Mouse (Mus musculus) c-Kit-negative CD71-positive TER-119-positive erythroid progenitor cells, embryonic 14.5 days (primary cell): ENCODE measurements around the gene AW146154.
A peak's percentile ranks its signal among the peaks of the same experiment; 100 is the strongest.
"Not testable (repeated sequence)": the region's sequence is repeated elsewhere in the genome, so short reads cannot be mapped to it uniquely, and the experiment has no call there.

Experiments
- DNase-seq: peaks from one replicate; pipeline ENCODE4 v3.0.0-alpha.2; 2013; ENCODE audit warnings: low read depth, low spot score

Gene AW146154

DNA sequence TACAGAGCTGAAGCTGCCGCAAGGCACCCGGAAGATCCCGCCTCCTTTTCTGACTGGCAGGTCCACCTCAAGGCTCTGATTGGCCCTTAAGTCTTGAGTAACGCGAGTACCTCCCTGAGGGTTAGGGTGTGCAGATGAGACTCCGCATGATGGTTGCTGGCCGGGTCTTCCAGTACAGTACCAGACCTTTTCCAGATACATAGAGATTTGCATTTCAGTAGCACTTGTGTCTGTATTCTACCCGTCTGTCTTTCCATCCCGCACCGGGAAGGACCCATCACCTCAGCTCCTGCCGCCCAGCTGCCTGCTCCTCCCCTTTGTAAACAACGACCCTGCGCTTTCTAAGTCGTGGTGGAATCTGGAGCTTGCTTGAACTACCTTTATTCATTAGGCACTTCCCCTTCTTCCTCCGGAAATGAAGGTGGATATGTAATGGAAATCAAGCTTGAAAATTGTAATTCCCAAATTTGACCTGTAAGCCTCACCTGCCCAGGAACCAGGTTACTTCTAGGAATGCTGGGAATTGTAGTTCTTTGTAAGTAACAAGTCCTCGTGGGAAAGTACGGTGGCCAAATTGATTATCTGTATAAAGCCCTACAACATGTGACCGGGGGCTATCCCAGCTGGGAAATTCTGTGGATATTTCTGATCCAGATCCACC, at the start of gene AW146154, which contains the start of gene Gm20449:
Gene AW146154, minus strand, starts transcription at position 502 of the 661 bp plus-strand sequence.
Gene Gm20449, minus strand, starts transcription at position 29 of the 661 bp plus-strand sequence.
- peak; percentile 74 for DNase-seq

DNA sequence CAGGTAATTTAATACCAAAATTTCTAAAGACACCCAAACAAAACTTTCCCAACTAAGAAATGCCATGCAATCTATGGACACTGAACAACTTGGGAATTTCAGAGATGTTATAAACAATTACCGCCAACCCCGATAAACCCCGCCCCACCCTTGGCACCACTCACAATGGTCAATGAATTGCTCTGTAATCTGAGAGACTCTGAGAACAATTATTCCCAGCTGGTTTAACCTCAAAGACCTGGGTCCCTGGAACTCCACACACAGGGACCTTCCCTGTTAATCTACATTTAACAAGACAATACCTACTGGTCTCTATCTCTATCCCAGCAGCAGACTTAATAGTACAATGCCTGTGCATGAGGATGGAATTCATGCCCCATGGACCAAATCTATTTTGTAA, 13.0 kb upstream of the AW146154 start:
- DNase-seq = no peak

- no peak for DNase-seq
These were observed 12.5 kb upstream of the AW146154 start for GRCm38 (mm10) chr7:41512207-41512606.

DNA sequence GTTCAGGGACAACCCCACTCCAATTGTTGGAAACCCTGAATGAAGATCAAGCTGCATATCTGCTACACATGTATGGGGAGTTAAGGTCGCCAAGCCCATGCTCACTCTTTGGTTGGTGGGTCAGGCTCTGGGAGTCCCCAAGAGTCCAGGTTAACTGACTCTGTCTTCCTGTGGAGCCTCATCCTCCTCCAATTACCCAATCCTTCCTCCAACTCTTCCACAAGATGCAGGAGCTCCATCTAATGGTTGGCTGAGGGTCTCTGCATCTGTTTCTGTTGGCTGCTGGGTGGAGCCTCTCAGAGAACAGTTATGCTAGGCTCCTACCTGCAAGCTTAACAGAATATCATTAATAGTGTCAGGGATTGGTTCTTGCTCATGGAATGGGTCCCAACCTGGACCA, 2.7 kb upstream of the AW146154 start:
- no peak for DNase-seq

DNA sequence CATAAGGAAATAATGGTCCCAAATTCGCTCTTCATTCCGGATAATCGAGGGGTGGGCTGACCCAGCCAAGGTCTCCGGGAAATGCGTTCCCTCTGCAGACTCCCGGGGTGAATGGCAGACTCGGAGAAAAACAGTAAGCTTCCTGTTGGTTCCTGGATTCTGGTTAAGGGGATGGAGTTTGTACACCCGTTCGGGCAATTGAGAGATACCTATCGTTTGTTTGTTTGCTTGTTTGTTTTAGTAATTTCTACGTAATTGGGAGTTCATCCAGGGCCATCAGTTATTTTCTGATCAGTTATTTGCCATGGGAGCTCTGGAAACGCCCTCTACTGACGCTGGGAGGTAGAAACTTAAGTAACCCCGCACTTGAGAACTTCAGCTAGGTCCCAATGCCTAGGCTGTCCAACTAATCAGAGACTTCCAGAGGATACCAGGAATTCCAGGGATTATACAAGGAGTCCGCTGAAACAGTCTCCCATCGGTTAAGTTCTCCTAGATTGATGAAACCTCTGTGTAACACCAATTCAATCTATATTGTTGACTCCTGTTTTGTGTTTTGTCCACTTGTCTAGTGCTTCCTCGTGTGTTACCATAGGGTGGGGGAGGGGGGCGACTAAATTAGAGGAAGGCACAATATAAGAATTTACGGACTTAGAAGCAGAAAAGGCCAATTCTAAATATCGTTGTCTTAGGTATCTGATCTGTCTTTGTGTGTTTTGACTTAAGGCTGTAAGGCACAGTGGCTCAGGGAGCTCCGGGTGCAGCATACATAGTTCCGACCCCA, 653 bp upstream of the AW146154 start:
- DNase-seq = peak; percentile 12

DNA sequence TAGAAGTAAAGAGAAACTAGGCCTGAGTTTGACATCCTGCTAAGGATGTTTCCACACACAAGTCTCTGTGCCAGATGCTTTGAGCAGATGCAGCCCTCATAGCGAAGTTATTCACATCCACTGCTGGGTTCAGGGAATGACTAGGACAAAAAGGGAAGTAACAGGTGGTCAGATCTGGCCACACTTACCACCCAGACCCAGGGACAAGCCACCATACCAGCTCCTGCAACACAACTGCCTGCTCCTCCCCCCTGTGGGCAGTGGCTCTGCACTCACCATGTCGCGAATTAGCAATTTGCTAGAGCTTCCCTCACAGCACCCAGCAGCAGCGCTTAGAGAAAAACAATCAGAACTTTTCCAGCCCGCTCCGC, 687 bp downstream of the AW146154 start:
- DNase-seq = not testable (repeated sequence)

DNA sequence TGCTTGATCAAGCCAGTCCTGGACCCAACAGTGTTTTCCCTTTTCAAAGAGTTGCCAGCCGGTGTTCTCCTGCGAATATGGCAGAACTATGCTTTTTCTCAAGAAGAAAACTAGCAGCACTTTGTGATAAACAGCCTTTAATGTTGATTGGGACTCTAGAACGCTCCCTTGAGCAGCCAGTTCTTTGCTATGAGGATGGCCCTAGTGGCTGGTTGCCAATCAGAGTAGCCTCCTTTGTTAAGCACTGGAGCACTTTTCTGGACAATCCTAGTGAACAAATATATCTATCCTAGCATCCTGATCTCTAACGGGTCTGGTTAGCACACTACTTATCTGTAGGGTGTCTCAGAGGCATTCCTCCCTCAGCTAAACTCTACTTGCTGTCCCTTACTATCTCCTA, 1.2 kb downstream of the AW146154 start:
- not testable (repeated sequence) for DNase-seq

- no peak for DNase-seq
These were observed 1.8 kb downstream of the AW146154 start for GRCm38 (mm10) chr7:41497871-41498270.

- no peak for DNase-seq
These were observed 47.8 kb downstream of the AW146154 start for GRCm38 (mm10) chr7:41451864-41452263.

- DNase-seq = not testable (repeated sequence)
These were observed 51.1 kb downstream of the AW146154 start, which contains the start of gene Vmn2r57 for GRCm38 (mm10) chr7:41448596-41448995. Vmn2r57 (minus strand) TSS chr7:41448696.
